Mouse (Mus musculus) lung, postnatal 0 days (tissue): ENCODE results near the gene Gm20388. TPM values are rescaled to one million over a fixed set of nuclear protein-coding genes. Genes with fewer than 3 reads are reported as not detected.
"Not testable (repeated sequence)": the region's sequence is repeated elsewhere in the genome, so short reads cannot be mapped to it uniquely, and the experiment has no call there.

Source experiments
- ATAC-seq: fragments of 200-750 bp; cut with Nextera tagmentation; 2 replicates; pipeline ENCODE4 v1.8.0; 2017; ENCODE audit warnings: moderate library complexity
- DNase-seq: peaks from one replicate; pipeline ENCODE4 v3.0.0-alpha.2; 2016; ENCODE audit warnings: low spot score
- H3K27ac ChIP-seq: fragments of 300-500 bp; sonication (generic); 2 replicates; pipeline ENCODE4 v1.5.1; 2014; ENCODE audit warnings: antibody characterized with exemption, mild to moderate bottlenecking, low read length, mixed read lengths
- H3K27me3 ChIP-seq: fragments of 300-500 bp; sonication (generic); replicated peaks from 2 replicates; pipeline ENCODE4 v1.6.1; 2014; ENCODE audit warnings: low read length, mixed read lengths; ENCODE audit not compliant: insufficient read depth
- H3K36me3 ChIP-seq: fragments of 300-500 bp; sonication (generic); 2 replicates; pipeline ENCODE4 v1.6.1; 2014; ENCODE audit warnings: low read length, mixed read lengths; ENCODE audit not compliant: insufficient read depth
- H3K4me1 ChIP-seq: fragments of 300-500 bp; sonication (generic); 2 replicates; pipeline ENCODE4 v1.6.1; 2014; ENCODE audit warnings: antibody characterized with exemption, low read depth, low read length, mixed read lengths; ENCODE audit not compliant: insufficient read depth
- H3K4me2 ChIP-seq: fragments of 300-500 bp; sonication (generic); replicated peaks from 2 replicates; pipeline ENCODE4 v1.6.1; 2014; ENCODE audit warnings: low read depth, mild to moderate bottlenecking, low read length, moderate library complexity, mixed read lengths
- H3K4me3 ChIP-seq: fragments of 300-500 bp; sonication (generic); 2 replicates; pipeline ENCODE4 v1.5.1; 2014; ENCODE audit warnings: low read depth, low read length
- H3K9ac ChIP-seq: fragments of 300-500 bp; sonication (generic); replicated peaks from 2 replicates; pipeline ENCODE4 v1.6.1; 2014; ENCODE audit warnings: low read depth, mild to moderate bottlenecking
- H3K9me3 ChIP-seq: fragments of 300-500 bp; sonication (generic); 2 replicates; pipeline ENCODE4 v1.6.1; 2016; ENCODE audit warnings: low read length, mixed read lengths
- CTCF ChIP-seq: IDR thresholded peaks from 2 replicates; pipeline ENCODE4 v1.5.1; 2016; ENCODE audit warnings: antibody characterized with exemption, mild to moderate bottlenecking
- EP300 ChIP-seq: IDR thresholded peaks from 2 replicates; pipeline ENCODE4 v1.6.1; 2016; ENCODE audit warnings: antibody characterized with exemption, mild to moderate bottlenecking, control low read depth
- WGBS: fragments of 180-500 bp; shearing (Covaris S2); extraction: QIAGEN DNeasy Blood & Tissue Kit; methylation state at CpG from one replicate; pipeline ENCODE4 v1.1.7; 2014; 5-methylcytosine and 5-hydroxymethylcytosine counted together
- polyA plus RNA-seq: library from polyadenylated mRNA; unstranded; fragments of >200 nt; fragmentation: Nextera tagmentation; extraction: Ambion mirVana; gene quantifications from 2 replicates; pipeline ENCODE4 v1.2.1, GENCODE M21; 2015

Gm20388 gene
- polyA plus RNA-seq, 1 experiment from 2014 or later: not detected

DNA sequence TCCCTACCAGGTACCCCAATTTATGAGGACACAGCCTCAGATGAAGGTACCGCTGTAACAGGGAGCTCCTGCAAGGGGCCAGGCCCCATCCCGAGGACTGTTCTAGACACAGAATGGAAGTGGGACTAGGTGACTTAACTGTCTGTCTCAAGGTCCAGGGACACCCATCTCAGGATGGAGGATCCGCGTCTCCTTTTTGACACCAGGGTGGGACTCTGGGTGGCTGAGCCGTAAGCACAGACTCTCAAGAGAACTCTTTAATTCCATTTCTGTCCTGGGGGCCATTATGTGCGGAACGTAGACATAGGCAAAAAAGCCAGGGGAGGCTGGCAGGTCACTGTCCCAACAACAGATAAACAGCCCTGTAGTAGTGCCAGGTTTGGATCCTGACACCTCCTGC lies 2411.5 kb downstream of the Gm20388 start:
- Histone ChIP-seq H3K27me3 (no peaks in the 10 kb centered on the region), H3K4me3 (no peak overlapping the region), H3K27ac (no peak overlapping the region), H3K9ac (no peak overlapping the region), H3K9me3 (no peaks in the 10 kb centered on the region), H3K36me3 (no peaks in the 10 kb centered on the region), H3K4me1 (no peaks in the 10 kb centered on the region), H3K4me2 (no peak overlapping the region)
- 94% methylated on average over 7 of the region's 7 CpGs for WGBS
- DNase-seq (no peak), ATAC-seq (no peak)
- no peak for TF ChIP-seq EP300
- TF ChIP-seq CTCF: no peak

DNA sequence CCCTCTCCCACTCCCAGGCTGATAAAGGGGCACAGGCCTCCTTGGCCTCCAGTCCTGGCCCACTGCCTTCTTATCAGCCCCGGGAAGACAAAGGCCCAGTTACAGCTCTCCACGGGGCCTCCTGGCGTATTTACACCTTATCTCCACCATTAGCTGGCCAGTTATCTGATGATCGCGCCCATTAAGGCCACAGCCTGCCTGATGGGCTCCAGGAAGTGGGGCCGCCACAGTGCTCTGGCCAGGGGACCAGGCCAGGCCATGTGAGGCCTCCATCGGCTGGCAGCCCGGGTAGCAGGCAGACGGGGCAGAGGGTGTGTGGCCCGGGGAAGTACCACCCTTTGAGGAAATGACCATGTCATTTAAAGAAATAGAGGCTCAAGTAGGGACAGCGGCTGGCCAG lies 2412.2 kb downstream of the Gm20388 start:
- H3K36me3 ChIP-seq: no peaks in the 10 kb centered on the region
- no peak overlapping the region for H3K4me2 ChIP-seq
- no peaks in the 10 kb centered on the region for H3K9me3 ChIP-seq
- no peak for TF ChIP-seq CTCF
- no peak for TF ChIP-seq EP300
- no peak overlapping the region for H3K27ac ChIP-seq
- H3K27me3 ChIP-seq: no peaks in the 10 kb centered on the region
- 27% methylated on average over 11 of the region's 11 CpGs for WGBS
- H3K4me3 ChIP-seq: no peak overlapping the region
- DNase-seq (no peak), ATAC-seq (0 out of 2 replicates have a peak, but pooled peaks have one; percentile 20)
- no peaks in the 10 kb centered on the region for H3K4me1 ChIP-seq
- H3K9ac ChIP-seq: no peak overlapping the region

DNA sequence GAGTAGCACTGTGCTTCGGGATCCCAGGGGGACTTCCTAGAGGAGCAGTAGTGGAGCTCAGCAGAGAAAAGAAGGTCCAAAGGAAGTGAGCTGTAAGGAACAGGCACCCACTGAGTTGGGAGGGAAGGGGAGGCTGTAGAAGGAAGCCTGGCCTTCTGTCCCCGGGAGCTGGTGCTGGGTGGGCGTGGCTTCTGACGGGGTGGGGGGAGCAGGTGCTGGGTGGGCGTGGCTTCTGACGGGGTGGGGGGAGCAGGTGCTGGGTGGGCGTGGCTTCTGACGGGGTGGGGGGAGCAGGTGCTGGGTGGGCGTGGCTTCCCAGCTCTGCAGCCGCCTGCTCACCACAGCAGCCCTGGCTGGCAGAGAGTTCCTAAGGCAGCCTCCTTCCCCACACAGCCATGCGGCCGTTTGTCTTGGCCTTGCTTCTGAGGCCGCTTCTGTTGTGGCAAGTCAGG lies 2413.3 kb downstream of the Gm20388 start:
- H3K36me3 ChIP-seq, H3K9me3 ChIP-seq, H3K4me2 ChIP-seq, H3K4me3 ChIP-seq, H3K4me1 ChIP-seq, H3K9ac ChIP-seq, H3K27ac ChIP-seq, H3K27me3 ChIP-seq: not testable (repeated sequence)
- DNase-seq: peak; percentile 61
- 29% methylated on average over 9 of the region's 13 CpGs for WGBS
- ATAC-seq: peak; percentile 75

DNA sequence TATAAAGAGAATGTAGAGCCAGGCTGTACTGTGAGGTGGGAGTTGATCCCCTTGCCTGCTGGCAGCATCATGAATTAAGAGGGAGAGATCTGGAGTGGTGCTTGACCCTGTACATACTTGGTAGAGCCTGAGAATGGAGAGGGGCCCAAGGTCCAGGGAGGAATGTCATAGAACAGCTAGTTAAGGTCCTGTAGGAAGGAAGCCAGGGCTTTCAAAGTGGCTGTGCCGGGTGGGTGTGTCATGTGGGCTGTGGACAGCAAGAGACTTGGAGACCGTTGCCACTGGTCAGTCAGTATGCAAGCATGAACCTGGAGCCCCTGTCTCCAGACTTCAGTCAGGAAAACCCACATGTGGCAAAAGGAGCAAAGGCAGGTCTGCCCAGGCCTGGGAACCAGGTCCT lies 2414.6 kb downstream of the Gm20388 start:
- Histone ChIP-seq H3K27me3 (no peaks in the 10 kb centered on the region), H3K4me3 (no peak overlapping the region), H3K9me3 (no peaks in the 10 kb centered on the region), H3K36me3 (no peaks in the 10 kb centered on the region), H3K4me1 (no peaks in the 10 kb centered on the region), H3K4me2 (no peak overlapping the region), H3K27ac (no peak overlapping the region), H3K9ac (no peak overlapping the region)
- ATAC-seq: peak; percentile 13; the same call in 1 of the 2 replicates
- peak; percentile 31 for DNase-seq
- WGBS: 21% methylated on average over 2 of the region's 2 CpGs
- no peak for TF ChIP-seq EP300
- no peak for TF ChIP-seq CTCF

DNA sequence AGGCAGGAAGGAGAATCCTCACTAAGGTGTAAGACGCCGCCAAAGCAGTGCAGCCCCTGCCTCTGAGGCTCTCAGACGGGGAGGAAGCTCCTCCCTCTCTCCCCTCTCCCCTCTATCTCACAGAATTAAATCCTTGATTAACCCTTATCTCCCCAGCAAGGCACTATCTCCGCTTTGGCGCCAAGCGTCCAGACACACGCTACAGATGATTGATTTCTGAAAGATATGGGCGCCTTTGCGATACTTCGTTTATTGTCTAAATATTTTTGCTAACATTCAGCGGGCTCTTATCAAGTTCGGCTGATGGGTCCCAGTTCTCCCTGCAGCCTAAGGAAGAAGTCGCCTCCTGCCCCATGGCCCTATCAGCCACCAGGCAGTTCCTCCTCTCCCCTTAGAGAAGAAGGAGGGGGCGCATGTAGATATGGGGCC lies 2415.5 kb downstream of the Gm20388 start:
- no peaks in the 10 kb centered on the region for H3K36me3 ChIP-seq
- WGBS: 46% methylated on average over 14 of the region's 14 CpGs
- no peaks in the 10 kb centered on the region; the same call in 1 of the 2 replicates for H3K4me1 ChIP-seq
- no peak for TF ChIP-seq CTCF
- TF ChIP-seq EP300: no peak
- no peaks in the 10 kb centered on the region for H3K9me3 ChIP-seq
- H3K27ac ChIP-seq: no peak overlapping the region
- no peak for DNase-seq
- no peak for ATAC-seq
- no peak overlapping the region for H3K4me3 ChIP-seq
- no peak overlapping the region for H3K4me2 ChIP-seq
- no peaks in the 10 kb centered on the region for H3K27me3 ChIP-seq
- no peak overlapping the region for H3K9ac ChIP-seq

DNA sequence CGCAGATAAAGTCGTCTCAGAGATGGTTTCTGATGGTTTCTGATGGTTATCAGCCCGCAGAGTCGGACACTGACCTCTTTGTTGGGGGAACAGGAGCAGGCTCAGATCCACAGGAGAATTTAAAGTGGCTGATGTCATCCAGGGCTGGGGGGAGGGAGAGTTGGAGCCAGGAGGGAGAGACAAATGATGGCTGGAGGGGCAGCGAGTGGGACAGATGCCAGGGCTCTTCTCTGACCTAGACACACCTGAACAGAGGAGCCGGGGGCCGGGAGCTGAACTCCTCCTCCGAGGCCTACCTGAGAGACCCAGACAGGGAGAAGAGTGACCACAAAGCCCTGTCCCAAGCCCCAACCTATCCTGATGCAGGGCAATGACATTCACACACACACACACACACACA lies 2418.4 kb downstream of the Gm20388 start:
- Histone ChIP-seq H3K36me3 (no peaks in the 10 kb centered on the region), H3K9me3 (no peaks in the 10 kb centered on the region), H3K4me3 (no peak overlapping the region), H3K4me2 (no peak overlapping the region), H3K9ac (no peak overlapping the region), H3K4me1 (no peaks in the 10 kb centered on the region; the same call in 1 of the 2 replicates), H3K27ac (no peak overlapping the region), H3K27me3 (no peaks in the 10 kb centered on the region)
- ATAC-seq (no peak), DNase-seq (no peak)
- TF ChIP-seq EP300 (no peak), CTCF (no peak)
- WGBS: 55% methylated on average over 8 of the region's 8 CpGs
